Mouse (Mus musculus): ENCODE data around the gene Taf1b.

GRCm38 (mm10) chr12:24580996-24581683 is 83.0 kb downstream of the Taf1b start:
- no peak for TF ChIP-seq CTCF (IDR thresholded peaks at IDR 0.05; ENCODE audit: extremely low read depth, insufficient read depth, insufficient read length, insufficient replicate concordance)
- no peak for TF ChIP-seq POLR2A (IDR thresholded peaks at IDR 0.05; ENCODE audit: low read depth, low read length)

All from spleen, adult 2 months (tissue).